Mouse (Mus musculus) A20 (cell line): Measurements from ENCODE around the gene D130043K22Rik.
"Not testable (repeated sequence)": the region's sequence is repeated elsewhere in the genome, so short reads cannot be mapped to it uniquely, and the experiment has no call there.

Experiments used
- DNase-seq: peaks from one replicate; pipeline ENCODE4 v3.0.0-alpha.2; 2011; ENCODE audit warnings: low read depth, low spot score

Gene D130043K22Rik

DNA sequence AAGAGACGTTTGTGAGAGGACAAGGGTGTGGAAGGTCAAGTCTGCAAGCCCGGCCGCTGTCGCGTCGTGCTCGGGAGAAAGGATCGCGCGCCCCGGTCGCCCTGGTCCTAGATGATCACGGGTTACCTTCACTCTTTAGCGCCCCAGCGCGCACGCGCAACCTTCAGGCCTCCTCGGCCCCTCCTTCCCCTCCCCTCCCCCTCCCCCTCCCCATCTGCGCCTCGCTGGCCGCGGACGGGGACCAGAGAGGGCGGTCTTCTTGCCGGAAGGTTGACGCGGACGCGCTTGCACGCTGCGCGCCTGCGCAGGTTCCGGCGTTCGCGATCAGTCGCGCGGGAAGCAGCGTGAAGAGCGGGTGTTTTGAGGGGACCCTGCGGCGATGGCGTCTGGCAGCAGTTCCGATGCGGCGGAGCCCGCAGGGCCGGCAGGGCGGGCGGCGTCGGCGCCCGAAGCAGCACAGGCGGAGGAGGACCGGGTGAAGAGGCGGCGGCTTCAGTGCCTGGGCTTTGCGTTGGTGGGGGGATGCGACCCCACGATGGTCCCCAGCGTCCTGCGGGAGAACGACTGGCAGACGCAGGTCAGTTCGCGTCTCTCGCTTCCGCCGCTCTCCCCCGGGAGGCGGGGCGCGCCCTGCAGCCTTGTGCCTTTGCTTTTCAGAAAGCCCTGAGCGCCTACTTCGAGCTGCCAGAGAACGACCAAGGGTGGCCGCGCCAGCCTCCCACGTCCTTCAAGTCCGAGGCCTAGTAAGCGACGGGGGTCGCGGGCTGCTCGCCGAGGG lies 13.4 kb upstream of the D130043K22Rik start, which contains the start of the genes Acot13 and Tdp2:
Acot13 (minus strand) TSS at position 188 of the 778 bp plus-strand sequence.
Tdp2 (plus strand) TSS at position 327 of the 778 bp plus-strand sequence.
- peak; percentile 98 for DNase-seq

GRCm38 (mm10) chr13:24832131-24832810 lies 12.7 kb upstream of the D130043K22Rik start:
- DNase-seq = no peak

- DNase-seq = no peak
These were observed 12.2 kb upstream of the D130043K22Rik start for GRCm38 (mm10) chr13:24832811-24833155.

DNA sequence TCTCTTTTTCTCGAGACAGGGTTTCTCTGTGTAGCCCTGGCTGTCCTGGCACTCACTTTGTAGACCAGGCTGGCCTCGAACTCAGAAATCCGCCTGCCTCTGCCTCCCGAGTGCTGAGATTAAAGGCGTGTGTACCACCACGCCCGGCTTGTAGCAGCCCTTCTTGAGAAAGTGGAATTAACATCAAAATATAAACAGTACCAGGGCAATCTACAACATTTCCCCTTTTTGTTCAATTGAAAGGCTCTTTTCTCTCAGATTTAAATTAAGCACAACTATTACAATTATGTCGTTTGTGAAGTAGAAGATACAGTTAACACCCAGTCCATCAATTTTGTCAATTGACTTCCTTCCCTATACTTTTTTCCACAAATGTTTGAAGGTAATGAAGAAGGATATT lies 7.2 kb upstream of the D130043K22Rik start:
- not testable (repeated sequence) for DNase-seq

- no peak for DNase-seq
These were observed 5.1 kb upstream of the D130043K22Rik start for GRCm38 (mm10) chr13:24839831-24840230.

- no peak for DNase-seq
These were observed 3.2 kb upstream of the D130043K22Rik start for GRCm38 (mm10) chr13:24841702-24842101.

GRCm38 (mm10) chr13:24849318-24849717 lies 4.4 kb downstream of the D130043K22Rik start:
- DNase-seq = no peak

DNA sequence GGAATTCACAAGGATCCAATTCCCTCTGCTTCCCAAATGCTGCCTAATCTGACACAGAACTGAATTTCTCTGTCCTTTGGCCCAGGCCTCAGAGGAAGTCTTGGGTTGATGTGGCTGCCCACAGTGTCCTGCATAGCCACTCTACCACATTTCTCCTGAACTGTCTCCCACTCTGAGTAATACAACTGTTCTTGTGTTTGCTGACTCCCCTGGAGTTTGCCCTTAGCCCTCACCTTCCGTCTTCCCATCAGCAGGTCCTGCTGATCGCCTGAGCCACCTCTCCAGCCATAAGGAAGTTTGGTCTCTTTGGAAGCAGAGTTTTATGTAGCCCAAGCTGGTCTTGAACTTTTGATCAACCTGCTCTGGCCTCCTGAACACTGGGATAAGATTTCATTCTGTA lies 7.1 kb downstream of the D130043K22Rik start:
- DNase-seq = no peak

DNA sequence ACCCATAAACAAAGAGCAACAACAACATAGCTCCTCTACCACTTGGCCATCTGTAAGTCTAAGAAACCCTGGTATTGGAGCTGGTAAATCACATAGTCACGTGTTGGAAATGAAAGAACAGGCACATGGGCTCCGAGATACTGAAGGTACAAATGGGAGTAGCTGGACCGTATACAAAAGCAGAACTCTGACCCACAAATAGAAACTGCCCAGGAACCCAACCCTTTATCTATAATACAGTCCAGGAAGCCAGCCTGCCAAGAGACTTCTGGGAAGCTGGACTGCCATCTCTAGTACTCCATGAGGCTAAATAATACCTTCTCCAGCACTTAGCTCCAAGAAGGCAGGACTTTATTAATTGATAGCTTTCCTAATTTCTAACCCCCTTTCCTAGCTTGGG lies 7.6 kb downstream of the D130043K22Rik start:
- DNase-seq = no peak

GRCm38 (mm10) chr13:24859115-24859514 lies 14.2 kb downstream of the D130043K22Rik start:
- no peak for DNase-seq

DNA sequence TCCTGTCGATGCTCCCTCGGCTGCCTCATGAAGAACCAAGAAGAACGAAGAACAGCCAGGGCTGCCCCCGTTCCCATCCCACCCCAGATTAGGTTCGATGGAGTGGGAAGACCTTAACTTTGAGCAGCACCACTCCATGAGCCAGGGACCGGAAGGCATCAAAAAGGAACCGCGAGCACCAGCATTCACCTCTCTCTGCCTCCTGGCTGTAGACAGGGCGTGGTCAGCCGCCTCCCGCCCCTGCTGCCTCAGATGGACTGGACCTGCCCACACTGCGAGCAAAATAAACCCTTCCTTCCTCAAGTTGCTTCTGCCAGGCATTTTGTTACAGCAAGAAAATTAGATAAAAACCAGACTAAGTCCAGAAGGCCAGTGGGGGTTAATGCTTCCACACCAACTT lies 16.1 kb downstream of the D130043K22Rik start:
- no peak for DNase-seq

GRCm38 (mm10) chr13:24862021-24862420 lies 17.1 kb downstream of the D130043K22Rik start:
- DNase-seq = no peak

- DNase-seq = peak; percentile 78
These were observed 17.6 kb downstream of the D130043K22Rik start for GRCm38 (mm10) chr13:24862520-24862919.

DNA sequence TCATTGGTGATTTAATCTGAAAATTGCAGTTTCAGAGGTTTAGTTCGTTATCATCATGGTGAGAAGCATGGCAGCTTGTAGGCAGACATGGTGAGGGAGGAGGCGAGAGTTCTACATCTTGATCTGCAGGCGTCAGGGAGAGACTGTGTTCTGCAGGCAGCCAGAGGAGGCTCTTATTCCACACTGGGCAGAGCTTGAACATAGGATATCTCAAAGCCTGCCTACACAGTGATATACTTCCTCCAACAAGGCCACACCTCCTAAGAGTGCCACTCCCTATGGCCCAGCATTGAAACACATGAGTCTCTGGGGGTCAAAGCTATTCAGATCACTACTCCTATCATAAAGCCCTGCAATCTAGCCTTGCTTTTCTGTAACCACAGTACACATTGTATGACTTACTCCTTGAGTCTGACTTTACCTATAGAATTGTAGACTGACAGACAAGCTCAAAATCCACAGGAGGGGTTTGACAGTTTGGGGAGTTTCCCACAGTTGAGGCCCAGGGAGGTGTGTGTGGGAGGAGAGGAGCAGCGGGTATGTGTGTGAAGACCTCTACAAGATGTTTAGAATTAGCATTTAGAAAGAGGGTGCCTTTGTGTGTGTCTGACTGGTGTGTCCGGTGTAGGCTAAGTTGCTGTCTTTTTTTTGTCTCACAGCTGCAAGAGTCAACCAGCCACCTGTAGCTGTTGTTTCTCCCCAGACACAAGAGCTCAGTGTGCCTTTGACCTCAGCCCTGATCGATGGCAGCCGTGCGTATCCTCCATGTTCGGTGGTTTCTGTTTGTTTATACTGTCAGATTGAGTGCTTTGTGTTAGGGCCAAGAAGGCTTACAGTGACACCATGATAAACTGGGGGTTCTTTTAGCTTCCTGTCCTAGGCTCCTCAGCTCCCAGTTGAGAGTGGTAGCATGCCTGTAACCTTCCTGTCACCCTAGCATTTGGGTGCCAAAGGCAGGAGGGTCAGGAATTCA lies 21.8 kb downstream of the D130043K22Rik start:
- peak; percentile 80 for DNase-seq

DNA sequence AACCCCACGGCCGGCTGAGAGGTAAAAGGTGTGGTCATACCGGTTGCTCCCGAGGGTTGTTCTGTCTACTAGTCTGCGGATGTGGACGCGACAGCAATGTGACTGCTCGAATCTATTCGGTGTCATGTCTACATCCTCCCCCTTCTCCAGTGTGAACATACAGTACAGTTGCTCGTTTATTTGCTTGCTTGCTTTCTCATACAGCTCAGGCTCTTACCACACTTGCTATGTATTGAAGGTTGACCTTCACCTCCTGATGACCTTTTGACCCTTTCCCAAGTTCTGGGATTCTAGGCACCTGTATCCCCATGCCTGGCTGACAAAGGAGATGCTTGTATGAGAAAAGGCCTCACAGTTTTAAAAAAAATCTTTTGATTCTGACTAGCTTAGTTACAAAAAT lies 22.9 kb downstream of the D130043K22Rik start:
- DNase-seq = no peak

DNA sequence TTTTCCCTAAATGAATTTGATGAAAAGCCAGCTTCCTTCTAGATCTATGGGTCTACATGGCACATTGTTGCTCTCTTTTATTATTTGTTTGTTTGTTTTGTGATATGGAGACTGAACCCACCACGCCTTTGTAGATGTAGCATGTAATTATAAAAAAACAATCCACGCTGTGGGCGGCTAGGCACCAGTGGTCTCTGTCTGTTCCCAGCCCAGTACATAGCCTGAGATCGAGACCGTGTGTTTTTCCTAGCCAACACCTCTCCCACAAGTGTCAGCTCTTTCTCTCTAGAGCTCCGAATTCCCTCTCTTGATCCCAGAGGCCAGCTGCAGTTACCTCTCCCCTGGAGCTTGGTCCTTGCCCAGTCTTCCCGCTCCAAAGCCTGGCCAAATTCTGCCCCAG lies 23.3 kb downstream of the D130043K22Rik start:
- DNase-seq = no peak

DNA sequence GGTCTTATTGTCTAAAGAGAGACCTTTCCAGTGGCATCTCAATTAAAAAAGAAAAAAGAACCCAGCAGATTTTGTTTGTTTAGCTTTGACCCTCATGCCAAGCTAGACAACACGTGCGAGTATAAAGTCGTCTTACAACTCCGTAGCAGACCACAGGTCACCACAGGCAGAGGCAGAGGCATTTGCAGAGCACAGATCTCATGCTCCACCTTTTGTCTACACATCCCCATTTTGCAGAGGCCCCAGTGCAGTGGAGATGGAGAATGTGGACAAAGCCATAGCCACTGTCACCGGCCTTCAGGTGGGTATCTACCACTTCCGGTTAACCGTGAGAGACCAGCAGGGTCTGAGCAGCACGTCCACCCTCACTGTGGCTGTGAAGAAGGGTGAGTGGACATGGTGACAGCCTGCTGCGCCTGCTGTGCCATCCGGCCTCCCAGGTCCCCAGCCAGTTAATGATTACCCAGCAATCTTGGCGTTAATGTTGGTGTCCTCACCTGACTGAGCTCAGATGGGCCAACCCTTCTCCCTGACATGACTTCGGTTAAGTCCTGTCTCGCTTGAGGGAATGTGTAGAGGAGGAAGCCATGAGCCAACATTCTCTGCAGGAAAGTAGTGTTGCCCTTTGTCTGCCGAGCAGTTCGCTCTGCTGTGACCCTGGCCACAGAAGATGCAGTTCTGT lies 34.6 kb downstream of the D130043K22Rik start:
- DNase-seq = no peak

- DNase-seq = no peak
These were observed 35.3 kb downstream of the D130043K22Rik start for GRCm38 (mm10) chr13:24880208-24880607.

- no peak for DNase-seq
These were observed 35.8 kb downstream of the D130043K22Rik start for GRCm38 (mm10) chr13:24880704-24881103.

DNA sequence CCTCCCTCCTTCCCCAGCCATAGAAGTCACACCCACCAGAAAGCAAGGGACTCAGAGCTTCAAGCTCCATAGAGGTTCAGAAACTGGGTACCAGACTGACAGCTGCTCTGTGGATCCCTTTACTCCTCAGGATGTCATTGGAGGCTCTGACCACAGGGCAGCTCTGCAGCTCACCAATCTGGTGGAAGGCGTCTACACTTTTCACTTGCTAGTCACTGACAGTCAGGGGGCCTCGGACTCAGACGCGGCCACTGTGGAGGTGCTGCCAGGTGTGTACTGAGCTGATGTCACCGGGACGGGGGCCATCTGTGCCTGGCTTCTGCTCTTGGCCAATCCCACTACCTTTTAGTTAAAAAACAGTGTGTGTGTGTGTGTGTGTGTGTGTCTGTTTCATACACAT lies 37.5 kb downstream of the D130043K22Rik start:
- no peak for DNase-seq

DNA sequence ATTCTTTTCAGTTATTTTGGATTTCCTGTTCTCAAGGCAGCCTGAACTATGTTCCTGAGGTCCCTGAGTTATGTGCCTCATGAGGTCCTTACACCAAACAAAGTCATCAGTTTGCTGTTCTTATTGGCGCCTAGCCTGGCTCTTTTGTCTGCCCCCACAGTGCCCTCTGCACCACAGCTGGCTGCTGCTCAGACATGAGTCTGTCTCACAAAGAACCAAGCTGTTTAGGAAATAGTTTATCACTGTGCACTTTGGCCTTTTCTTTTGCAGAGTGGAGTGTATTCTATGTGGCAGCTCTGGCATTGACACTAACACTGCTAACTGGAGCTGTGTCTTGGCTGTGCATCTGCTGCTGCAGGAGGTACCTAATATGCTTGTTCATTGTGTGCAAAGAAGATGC lies 44.6 kb downstream of the D130043K22Rik start:
- DNase-seq = no peak
